Mouse (Mus musculus) spleen, postnatal 14 days (tissue): ENCODE data around the gene Smyd1.

ENCODE experiments used
- DNase-seq, 2 experiments: peaks; one replicate each; pipeline ENCODE4 v3.0.0; 2021 to 2022; ENCODE audit warnings: low spot score in 2 of 2

Gene Smyd1

GRCm38 (mm10) chr6:71208691-71209090 is 113.3 kb downstream of the Smyd1 start:
- DNase-seq, result no peak

- DNase-seq, result no peak
Measured at GRCm38 (mm10) chr6:71204166-71204565, 117.9 kb downstream of the Smyd1 start.

GRCm38 (mm10) chr6:71203674-71204073 is 118.4 kb downstream of the Smyd1 start:
- DNase-seq, result no peak

- no peak for DNase-seq
Measured at GRCm38 (mm10) chr6:71201925-71202324, 120.1 kb downstream of the Smyd1 start.

- no peak for DNase-seq
Measured at GRCm38 (mm10) chr6:71199612-71200011, 122.4 kb downstream of the Smyd1 start, which contains the start of gene Fabp1. TSS of gene Fabp1 (plus strand) at chr6:71199827.

- DNase-seq, result no peak
Measured at GRCm38 (mm10) chr6:71197636-71198535, 124.1 kb downstream of the Smyd1 start.

- DNase-seq, result no peak
Measured at GRCm38 (mm10) chr6:71196107-71196506, 125.9 kb downstream of the Smyd1 start.

- no peak for DNase-seq
Measured at GRCm38 (mm10) chr6:71193151-71193740, 128.8 kb downstream of the Smyd1 start.

GRCm38 (mm10) chr6:71190501-71190900 is 131.5 kb downstream of the Smyd1 start:
- no peak for DNase-seq

GRCm38 (mm10) chr6:71189578-71189977 is 132.5 kb downstream of the Smyd1 start:
- no peak for DNase-seq

- no peak for DNase-seq
Measured at GRCm38 (mm10) chr6:71184941-71185604, 137.0 kb downstream of the Smyd1 start.

GRCm38 (mm10) chr6:71180596-71180995 is 141.4 kb downstream of the Smyd1 start:
- DNase-seq, result no peak

- no peak for DNase-seq
Measured at GRCm38 (mm10) chr6:71172812-71173580, 149.0 kb downstream of the Smyd1 start.

- DNase-seq, result no peak
Measured at GRCm38 (mm10) chr6:71166551-71167169, 155.4 kb downstream of the Smyd1 start.

GRCm38 (mm10) chr6:71164394-71164793 is 157.6 kb downstream of the Smyd1 start:
- DNase-seq, result no peak
